Mouse (Mus musculus): ENCODE measurements around the gene Cd6. TPM values are rescaled to one million over a fixed set of nuclear protein-coding genes. Genes with fewer than 3 reads are reported as not detected.

Gene Cd6
- total and polyA plus RNA-seq, 3 experiments = not detected

GRCm38 (mm10) chr19:10824061-10824460 is 5.8 kb downstream of the Cd6 start:
- Histone ChIP-seq H3K4me1 (ENCODE audit: control insufficient read depth in 1 of 2, insufficient read depth in 2 of 2, low read length in 2 of 2) (no peaks in the 10 kb centered on the region), H3K27ac (ENCODE audit: control insufficient read depth, low read depth, low read length) (no peak overlapping the region), H3K4me3 (ENCODE audit: control insufficient read depth in 1 of 2, insufficient read depth in 1 of 2, low read depth in 2 of 2, low read length in 2 of 2) (no peak overlapping the region), H3K9me3 (replicated peaks; ENCODE audit: insufficient read depth, low read length) (no peaks in the 10 kb centered on the region), H3K9ac (ENCODE audit: control insufficient read depth, low read depth, low read length, poor library complexity, severe bottlenecking) (no peak overlapping the region), H3K27me3 (ENCODE audit: control insufficient read depth in 1 of 2, insufficient read depth in 2 of 2, low read length in 2 of 2) (peaks cover 2 to 7% of the 10 kb centered on the region in 2 experiments; a peak in 3 of 4 replicates), H3K79me2 (ENCODE audit: control insufficient read depth, insufficient read depth, low read length, poor library complexity) (no peaks in the 10 kb centered on the region), H3K36me3 (ENCODE audit: control insufficient read depth in 1 of 2, insufficient read depth in 2 of 2, low read length in 2 of 2) (no peaks in the 10 kb centered on the region)
- DNase-seq (ENCODE audit: low read depth, low spot score) = no peak
- TF ChIP-seq E2F4 (IDR thresholded peaks at IDR 0.05; ENCODE audit: borderline replicate concordance, low read depth, low read length) = no peak
- no peak for TF ChIP-seq ZC3H11A (IDR thresholded peaks at IDR 0.05; ENCODE audit: low read depth, low read length)
- TF ChIP-seq MYB (IDR thresholded peaks at IDR 0.05; ENCODE audit: low read depth, low read length) = no peak
- TF ChIP-seq EP300 (IDR thresholded peaks at IDR 0.05; ENCODE audit: low read depth in 1 of 2, low read length in 2 of 2) = no peak
- TF ChIP-seq ETS1 (IDR thresholded peaks at IDR 0.05; ENCODE audit: low read depth, low read length) = no peak
- no peak for TF ChIP-seq MYC (IDR thresholded peaks at IDR 0.05; ENCODE audit: low read depth, low read length)
- no peak for TF ChIP-seq CHD1 (IDR thresholded peaks at IDR 0.05; ENCODE audit: low read depth, low read length)
- TF ChIP-seq RCOR1 (IDR thresholded peaks at IDR 0.05; ENCODE audit: low read depth, low read length) = no peak
- no peak for TF ChIP-seq TBP (IDR thresholded peaks at IDR 0.05; ENCODE audit: low read depth, low read length)
- TF ChIP-seq ZMIZ1 (IDR thresholded peaks at IDR 0.05; ENCODE audit: low read depth, low read length) = no peak
- TF ChIP-seq TCF12 (IDR thresholded peaks at IDR 0.05; ENCODE audit: low read depth, low read length) = no peak
- no peak for TF ChIP-seq SMC3 (IDR thresholded peaks at IDR 0.05; ENCODE audit: low read depth, low read length)
- no peak for TF ChIP-seq MAFK (IDR thresholded peaks at IDR 0.05; ENCODE audit: borderline replicate concordance, low read depth, low read length)

DNA sequence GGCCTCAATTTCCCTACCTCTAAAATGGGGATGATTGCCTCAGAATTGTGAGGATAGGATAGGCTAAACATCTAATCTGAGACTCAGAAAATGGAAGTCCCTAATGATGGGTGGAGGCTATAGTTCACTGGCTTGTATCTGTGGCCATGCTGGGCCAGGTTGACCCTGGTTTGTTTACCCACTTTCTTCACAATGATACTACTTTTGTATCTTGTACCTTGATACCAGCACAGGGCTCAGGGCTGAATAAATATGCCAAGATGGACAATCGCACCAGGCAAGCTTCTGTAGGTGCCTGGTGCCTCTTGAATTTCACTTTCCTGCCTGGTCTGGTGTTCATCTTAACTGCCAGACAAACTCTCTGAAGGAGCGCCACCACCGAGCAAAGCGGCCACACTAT is 7.3 kb downstream of the Cd6 start:
- H3K4me3 ChIP-seq (ENCODE audit: control insufficient read depth in 1 of 2, insufficient read depth in 1 of 2, low read depth in 2 of 2, low read length in 2 of 2) = no peak overlapping the region
- no peak overlapping the region for H3K27ac ChIP-seq (ENCODE audit: control insufficient read depth, low read depth, low read length)
- H3K27me3 ChIP-seq (ENCODE audit: control insufficient read depth in 1 of 2, insufficient read depth in 2 of 2, low read length in 2 of 2) = peaks cover 2 to 5% of the 10 kb centered on the region in 2 experiments; a peak in 3 of 4 replicates
- TF ChIP-seq TAL1 (IDR thresholded peaks at IDR 0.05; ENCODE audit: low read length) = no peak
- TF ChIP-seq ZMIZ1 (IDR thresholded peaks at IDR 0.05; ENCODE audit: low read depth, low read length) = no peak
- no peak for TF ChIP-seq MAX (IDR thresholded peaks at IDR 0.05; ENCODE audit: low read length)
- TF ChIP-seq CHD2 (IDR thresholded peaks at IDR 0.05; ENCODE audit: low read length) = no peak
- no peak for TF ChIP-seq JUND (IDR thresholded peaks at IDR 0.05; ENCODE audit: low read depth, low read length)
- TF ChIP-seq UBTF (IDR thresholded peaks at IDR 0.05; ENCODE audit: borderline replicate concordance, insufficient read depth, low read depth, low read length) = no peak
- no peak for DNase-seq (ENCODE audit: low read depth, low spot score)
- no peaks in the 10 kb centered on the region for H3K36me3 ChIP-seq (ENCODE audit: control insufficient read depth in 1 of 2, insufficient read depth in 2 of 2, low read length in 2 of 2)
- H3K4me1 ChIP-seq (ENCODE audit: control insufficient read depth in 1 of 2, insufficient read depth in 2 of 2, low read length in 2 of 2) = no peaks in the 10 kb centered on the region
- no peak overlapping the region for H3K9ac ChIP-seq (ENCODE audit: control insufficient read depth, low read depth, low read length, poor library complexity, severe bottlenecking)
- H3K79me2 ChIP-seq (ENCODE audit: control insufficient read depth, insufficient read depth, low read length, poor library complexity) = no peaks in the 10 kb centered on the region
- H3K9me3 ChIP-seq (replicated peaks; ENCODE audit: insufficient read depth, low read length) = no peaks in the 10 kb centered on the region
